Mouse (Mus musculus) megakaryocyte, embryonic 14.5 days (primary cell): ENCODE results near the gene Npcd.

Experiments used
- FLI1 ChIP-seq: IDR thresholded peaks from 2 replicates; pipeline ENCODE4 v1.6.1; 2012; ENCODE audit warnings: low read length, inconsistent platforms, mixed read lengths
- GATA1 ChIP-seq: IDR thresholded peaks from 3 replicates; pipeline ENCODE4 v1.6.1; 2012; ENCODE audit warnings: mixed read lengths, low read length, inconsistent platforms, borderline replicate concordance

DNA sequence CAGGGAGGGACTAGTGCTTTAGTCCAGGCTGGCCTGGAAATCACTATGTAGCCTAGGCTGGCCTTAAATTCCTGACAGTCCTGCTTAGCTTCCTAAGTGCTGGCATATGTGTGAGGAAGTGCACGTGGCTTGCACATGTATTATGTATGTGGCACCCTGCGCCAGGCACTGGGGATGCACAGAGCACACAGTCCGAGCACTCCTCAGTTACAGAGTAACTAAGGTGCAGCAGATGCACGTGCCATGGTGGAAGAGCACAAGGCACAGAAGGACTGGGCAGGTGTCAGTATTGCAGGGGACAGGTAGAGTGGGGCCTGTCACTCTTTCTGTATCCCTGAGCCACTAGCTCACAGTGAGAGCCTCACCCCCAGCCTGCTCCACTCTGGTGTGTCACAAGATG lies 78.9 kb downstream of the Npcd start:
- TF ChIP-seq GATA1 (no peak), FLI1 (no peak)
